Mouse (Mus musculus): ENCODE data around the gene Mef2c. TPM values are rescaled to one million over a fixed set of nuclear protein-coding genes. Genes with fewer than 3 reads are reported as not detected.

The Mef2c gene
- polyA plus RNA-seq, 1 experiment from 2014 or later = 30.6 TPM

DNA sequence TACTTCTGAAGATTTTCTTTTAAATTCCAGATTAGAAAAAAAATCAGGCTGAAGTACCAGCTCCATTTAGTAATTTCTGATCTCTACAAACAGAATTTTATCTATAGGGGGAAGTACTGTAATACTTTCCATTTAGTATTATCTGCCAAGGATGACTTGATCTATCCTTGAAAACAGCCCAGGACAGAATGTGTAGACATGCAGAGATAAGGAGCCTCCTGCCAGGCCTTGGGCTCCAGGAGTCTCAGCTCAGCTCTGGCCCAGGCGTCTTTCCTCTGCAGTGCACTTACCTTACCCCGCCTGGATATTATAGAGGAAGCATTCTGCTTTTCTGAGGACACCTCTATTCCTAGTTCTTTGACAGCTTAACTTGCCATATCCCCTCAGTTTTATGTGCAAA lies 59.4 kb downstream of the Mef2c start:
- H3K27me3 ChIP-seq (replicated peaks; ENCODE audit: control insufficient read depth, insufficient read depth, low read length) = no peaks in the 10 kb centered on the region
- 0 out of 2 replicates have a peak, but pooled peaks cover 3% of the 10 kb centered on the region for H3K4me1 ChIP-seq (ENCODE audit: control insufficient read depth, insufficient read depth, low read length)
- ATAC-seq = no peak
- no peaks in the 10 kb centered on the region for H3K36me3 ChIP-seq (ENCODE audit: control insufficient read depth, insufficient read depth, low read length)
- no peak overlapping the region for H3K4me2 ChIP-seq (ENCODE audit: low read depth, low read length)
- H3K27ac ChIP-seq (ENCODE audit: low read length) = no peak overlapping the region
- H3K9ac ChIP-seq (ENCODE audit: low read depth, low read length) = no peak overlapping the region
- no peaks in the 10 kb centered on the region for H3K9me3 ChIP-seq (ENCODE audit: control insufficient read depth, low read length)
- WGBS = 69% methylated on average over 2 of the region's 2 CpGs
- H3K4me3 ChIP-seq (ENCODE audit: low read length) = no peak overlapping the region

DNA sequence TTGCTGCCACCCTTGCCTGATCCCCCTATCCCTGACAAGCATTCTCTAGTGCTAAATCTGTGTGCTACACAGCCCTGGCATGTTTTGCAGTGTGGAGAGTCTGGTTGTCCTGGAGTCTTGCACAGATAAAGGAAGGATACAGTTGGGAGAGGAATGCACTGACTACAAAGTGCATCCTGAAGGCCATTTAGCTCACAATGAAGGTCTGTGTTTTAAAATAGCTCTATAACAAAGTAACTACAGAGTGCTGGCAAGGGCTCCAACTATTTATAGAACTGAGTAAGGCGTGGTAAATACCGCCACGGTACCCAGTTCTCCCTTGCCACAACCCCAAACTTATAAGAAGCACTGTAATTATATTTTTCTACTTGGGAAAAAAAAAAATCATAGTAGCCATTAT lies 61.9 kb downstream of the Mef2c start:
- H3K9ac ChIP-seq (ENCODE audit: low read depth, low read length) = no peak overlapping the region
- ATAC-seq = peak; percentile 46; the same call in 1 of the 2 replicates
- H3K4me3 ChIP-seq (ENCODE audit: low read length) = no peak overlapping the region
- 39% methylated on average over 3 of the region's 3 CpGs for WGBS
- H3K27me3 ChIP-seq (replicated peaks; ENCODE audit: control insufficient read depth, insufficient read depth, low read length) = no peaks in the 10 kb centered on the region
- no peak overlapping the region for H3K4me2 ChIP-seq (ENCODE audit: low read depth, low read length)
- H3K9me3 ChIP-seq (ENCODE audit: control insufficient read depth, low read length) = no peaks in the 10 kb centered on the region
- 0 out of 2 replicates have a peak overlapping the region, but pooled peaks have one; percentile 3 for H3K27ac ChIP-seq (ENCODE audit: low read length)
- H3K4me1 ChIP-seq (ENCODE audit: control insufficient read depth, insufficient read depth, low read length) = 0 out of 2 replicates have a peak, but pooled peaks cover 3% of the 10 kb centered on the region
- H3K36me3 ChIP-seq (ENCODE audit: control insufficient read depth, insufficient read depth, low read length) = no peaks in the 10 kb centered on the region

GRCm38 (mm10) chr13:83566180-83566579 lies 62.3 kb downstream of the Mef2c start:
- H3K36me3 ChIP-seq (ENCODE audit: control insufficient read depth, insufficient read depth, low read length) = no peaks in the 10 kb centered on the region
- H3K27ac ChIP-seq (ENCODE audit: low read length) = no peak overlapping the region
- H3K27me3 ChIP-seq (replicated peaks; ENCODE audit: control insufficient read depth, insufficient read depth, low read length) = no peaks in the 10 kb centered on the region
- no peaks in the 10 kb centered on the region for H3K9me3 ChIP-seq (ENCODE audit: control insufficient read depth, low read length)
- no peak overlapping the region for H3K4me3 ChIP-seq (ENCODE audit: low read length)
- no peak overlapping the region for H3K9ac ChIP-seq (ENCODE audit: low read depth, low read length)
- no peak for ATAC-seq
- WGBS = 46% methylated on average over 4 of the region's 4 CpGs
- 0 out of 2 replicates have a peak, but pooled peaks cover 3% of the 10 kb centered on the region for H3K4me1 ChIP-seq (ENCODE audit: control insufficient read depth, insufficient read depth, low read length)
- no peak overlapping the region for H3K4me2 ChIP-seq (ENCODE audit: low read depth, low read length)

DNA sequence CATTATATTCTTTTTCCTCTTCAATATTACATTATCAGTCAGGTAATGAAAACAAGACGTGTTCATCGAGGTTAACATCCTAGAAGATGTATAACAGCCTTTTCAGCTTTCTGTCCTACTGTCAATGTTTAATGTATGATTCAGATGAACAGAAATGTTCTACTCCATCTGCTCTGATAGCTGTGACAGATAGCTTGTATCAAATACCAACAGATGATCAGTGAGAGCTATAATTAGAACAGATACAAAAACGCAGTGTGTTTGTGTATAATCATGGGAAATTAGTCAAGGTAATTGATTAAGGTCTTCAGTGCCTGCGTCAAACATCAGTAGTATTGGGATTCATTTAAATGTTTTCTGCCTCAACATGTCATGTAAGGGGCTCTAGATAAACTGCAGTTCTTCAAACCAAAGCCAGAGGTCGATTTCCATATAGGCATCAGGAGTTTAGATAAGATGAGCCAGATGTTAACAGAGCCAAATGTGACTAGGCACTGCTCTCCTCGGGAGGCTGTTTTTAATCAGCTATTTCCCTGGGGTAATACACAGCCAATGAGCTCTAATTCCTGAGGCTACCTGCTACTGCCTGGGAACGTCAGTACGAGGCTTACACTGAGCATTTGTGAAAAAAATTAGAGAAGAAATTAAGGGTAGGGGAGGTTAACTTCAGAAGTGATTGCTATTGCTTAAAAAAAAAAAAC lies 63.1 kb downstream of the Mef2c start:
- WGBS = 49% methylated on average over 8 of the region's 8 CpGs
- H3K9me3 ChIP-seq (ENCODE audit: control insufficient read depth, low read length) = no peaks in the 10 kb centered on the region

GRCm38 (mm10) chr13:83567681-83568080 lies 63.8 kb downstream of the Mef2c start:
- no peak overlapping the region for H3K4me2 ChIP-seq (ENCODE audit: low read depth, low read length)
- H3K4me1 ChIP-seq (ENCODE audit: control insufficient read depth, insufficient read depth, low read length) = 0 out of 2 replicates have a peak, but pooled peaks cover 3% of the 10 kb centered on the region
- no peaks in the 10 kb centered on the region for H3K36me3 ChIP-seq (ENCODE audit: control insufficient read depth, insufficient read depth, low read length)
- 70% methylated on average over 3 of the region's 3 CpGs for WGBS
- ATAC-seq = no peak
- H3K27ac ChIP-seq (ENCODE audit: low read length) = no peak overlapping the region
- H3K9ac ChIP-seq (ENCODE audit: low read depth, low read length) = no peak overlapping the region
- no peaks in the 10 kb centered on the region for H3K9me3 ChIP-seq (ENCODE audit: control insufficient read depth, low read length)
- H3K4me3 ChIP-seq (ENCODE audit: low read length) = no peak overlapping the region
- no peaks in the 10 kb centered on the region for H3K27me3 ChIP-seq (replicated peaks; ENCODE audit: control insufficient read depth, insufficient read depth, low read length)

More for the DNA sequence above, 63.1 kb downstream of the Mef2c start:
- 0 out of 2 replicates have a peak, but pooled peaks cover 3% of the 10 kb centered on the region for H3K4me1 ChIP-seq (ENCODE audit: control insufficient read depth, insufficient read depth, low read length)
- no peak overlapping the region for H3K4me3 ChIP-seq (ENCODE audit: low read length)
- H3K27ac ChIP-seq (ENCODE audit: low read length) = no peak overlapping the region
- no peaks in the 10 kb centered on the region for H3K36me3 ChIP-seq (ENCODE audit: control insufficient read depth, insufficient read depth, low read length)
- H3K27me3 ChIP-seq (replicated peaks; ENCODE audit: control insufficient read depth, insufficient read depth, low read length) = no peaks in the 10 kb centered on the region
- no peak overlapping the region for H3K4me2 ChIP-seq (ENCODE audit: low read depth, low read length)
- no peak for ATAC-seq
- H3K9ac ChIP-seq (ENCODE audit: low read depth, low read length) = no peak overlapping the region

DNA sequence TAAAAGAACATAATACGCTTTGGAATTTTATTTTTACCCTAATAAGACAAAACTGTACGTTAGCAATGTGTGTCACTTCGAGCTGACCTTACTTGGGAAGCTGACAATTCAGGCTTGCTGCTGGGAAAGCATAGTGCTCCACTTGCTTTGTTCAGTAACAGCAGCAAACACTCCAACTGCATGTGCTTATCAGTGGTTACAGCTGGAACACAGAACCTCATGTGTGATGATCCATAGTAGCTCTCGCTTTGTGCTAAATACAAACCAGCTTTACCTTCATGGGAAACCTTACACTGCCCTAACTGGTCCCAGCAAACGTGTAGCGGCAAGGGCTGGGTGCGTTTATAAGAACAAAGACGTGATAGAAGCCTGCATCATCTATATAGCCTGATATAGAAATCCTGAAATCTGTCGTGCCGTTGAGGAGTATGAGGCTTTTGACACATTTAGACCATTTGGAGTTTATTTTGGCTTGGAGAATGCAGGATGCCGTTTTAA lies 65.0 kb downstream of the Mef2c start:
- Histone ChIP-seq H3K9me3 (ENCODE audit: control insufficient read depth, low read length) (no peaks in the 10 kb centered on the region), H3K27ac (ENCODE audit: low read length) (no peak overlapping the region), H3K4me3 (ENCODE audit: low read length) (no peak overlapping the region), H3K4me2 (ENCODE audit: low read depth, low read length) (no peak overlapping the region), H3K4me1 (ENCODE audit: control insufficient read depth, insufficient read depth, low read length) (0 out of 2 replicates have a peak, but pooled peaks cover 6% of the 10 kb centered on the region), H3K9ac (ENCODE audit: low read depth, low read length) (no peak overlapping the region), H3K36me3 (ENCODE audit: control insufficient read depth, insufficient read depth, low read length) (no peaks in the 10 kb centered on the region), H3K27me3 (replicated peaks; ENCODE audit: control insufficient read depth, insufficient read depth, low read length) (no peaks in the 10 kb centered on the region)
- no peak for ATAC-seq
- 71% methylated on average over 11 of the region's 11 CpGs for WGBS

DNA sequence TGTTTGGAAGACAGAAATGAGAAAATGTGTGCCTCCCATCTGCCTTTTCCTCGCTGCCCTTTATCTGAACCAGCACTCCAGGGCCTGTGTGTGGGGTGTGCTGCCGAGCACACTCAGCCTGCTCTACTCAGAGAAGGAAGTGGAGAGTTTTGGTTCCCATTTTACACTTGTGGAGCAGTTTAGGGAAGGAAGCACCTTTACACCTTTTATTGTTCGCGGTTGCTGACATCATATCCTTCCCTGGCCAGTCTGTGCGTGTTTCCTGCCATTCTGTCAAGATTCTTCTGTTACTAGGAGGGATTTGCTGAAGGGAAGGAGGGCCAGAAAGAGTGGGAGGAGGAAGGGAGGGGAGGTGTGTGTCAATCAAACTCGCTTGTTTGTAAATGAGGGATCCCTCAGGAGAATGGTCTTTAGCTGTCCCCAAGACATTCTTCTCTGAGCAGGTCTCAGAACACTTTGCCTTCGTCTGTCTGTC lies 68.2 kb downstream of the Mef2c start:
- Histone ChIP-seq H3K4me3 (ENCODE audit: low read length) (no peak overlapping the region), H3K27ac (ENCODE audit: low read length) (no peak overlapping the region), H3K9ac (ENCODE audit: low read depth, low read length) (no peak overlapping the region), H3K4me2 (ENCODE audit: low read depth, low read length) (no peak overlapping the region), H3K4me1 (ENCODE audit: control insufficient read depth, insufficient read depth, low read length) (0 out of 2 replicates have a peak, but pooled peaks cover 3% of the 10 kb centered on the region), H3K36me3 (ENCODE audit: control insufficient read depth, insufficient read depth, low read length) (no peaks in the 10 kb centered on the region), H3K27me3 (replicated peaks; ENCODE audit: control insufficient read depth, insufficient read depth, low read length) (no peaks in the 10 kb centered on the region), H3K9me3 (ENCODE audit: control insufficient read depth, low read length) (no peaks in the 10 kb centered on the region)
- ATAC-seq = peak; percentile 78
- WGBS = 40% methylated on average over 7 of the region's 7 CpGs

DNA sequence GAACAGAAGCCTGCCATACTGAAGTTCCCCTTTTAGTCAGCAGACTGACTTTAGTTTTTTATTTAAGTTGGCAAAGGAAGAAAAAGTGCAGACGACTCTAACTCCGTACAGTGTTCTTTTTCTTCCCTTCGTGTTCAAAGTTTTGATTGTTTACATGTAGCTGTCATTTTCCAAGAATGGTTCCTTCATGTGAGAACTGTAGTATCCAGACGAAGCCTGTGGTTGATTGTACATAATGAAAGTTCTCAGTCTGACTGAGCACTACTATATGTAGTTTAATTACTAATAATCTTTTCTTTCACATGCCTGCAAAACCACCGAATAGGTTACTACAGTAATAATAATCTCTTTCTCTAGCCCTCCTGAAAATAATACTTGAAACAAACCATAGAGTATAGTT lies 68.6 kb downstream of the Mef2c start:
- Histone ChIP-seq H3K9me3 (ENCODE audit: control insufficient read depth, low read length) (no peaks in the 10 kb centered on the region), H3K27me3 (replicated peaks; ENCODE audit: control insufficient read depth, insufficient read depth, low read length) (no peaks in the 10 kb centered on the region), H3K4me1 (ENCODE audit: control insufficient read depth, insufficient read depth, low read length) (0 out of 2 replicates have a peak, but pooled peaks cover 3% of the 10 kb centered on the region), H3K36me3 (ENCODE audit: control insufficient read depth, insufficient read depth, low read length) (no peaks in the 10 kb centered on the region), H3K9ac (ENCODE audit: low read depth, low read length) (no peak overlapping the region), H3K4me3 (ENCODE audit: low read length) (no peak overlapping the region), H3K4me2 (ENCODE audit: low read depth, low read length) (no peak overlapping the region), H3K27ac (ENCODE audit: low read length) (no peak overlapping the region)
- ATAC-seq = no peak
- WGBS = 36% methylated on average over 5 of the region's 5 CpGs

GRCm38 (mm10) chr13:83573327-83573726 lies 69.5 kb downstream of the Mef2c start:
- ATAC-seq = no peak
- Histone ChIP-seq H3K27ac (ENCODE audit: low read length) (no peak overlapping the region), H3K9me3 (ENCODE audit: control insufficient read depth, low read length) (no peaks in the 10 kb centered on the region), H3K4me2 (ENCODE audit: low read depth, low read length) (no peak overlapping the region), H3K27me3 (replicated peaks; ENCODE audit: control insufficient read depth, insufficient read depth, low read length) (no peaks in the 10 kb centered on the region), H3K4me3 (ENCODE audit: low read length) (no peak overlapping the region), H3K9ac (ENCODE audit: low read depth, low read length) (no peak overlapping the region), H3K36me3 (ENCODE audit: control insufficient read depth, insufficient read depth, low read length) (no peaks in the 10 kb centered on the region), H3K4me1 (ENCODE audit: control insufficient read depth, insufficient read depth, low read length) (0 out of 2 replicates have a peak, but pooled peaks cover 3% of the 10 kb centered on the region)
- 66% methylated on average over 4 of the region's 4 CpGs for WGBS
